Mouse (Mus musculus) CH12.LX (cell line): ENCODE results near the gene Mrpl44. TPM values are rescaled to one million over a fixed set of nuclear protein-coding genes. Genes with fewer than 3 reads are reported as not detected.

Experiments
- DNase-seq: peaks from one replicate; pipeline ENCODE4 v3.0.0-alpha.2; 2013; ENCODE audit errors: extremely low read depth
- H3K27ac ChIP-seq: 2 replicates; pipeline ENCODE4 v1.5.1; 2012; ENCODE audit warnings: low read depth, mild to moderate bottlenecking, control low read depth, moderate library complexity; ENCODE audit not compliant: insufficient read depth
- H3K27me3 ChIP-seq: replicated peaks from 2 replicates; pipeline ENCODE3; 2012; ENCODE audit warnings: inconsistent platforms
- H3K36me3 ChIP-seq, 2 experiments: replicated peaks in 1 of 2; 2 replicates each; pipeline versions ENCODE3 to v1.6.1; 2012; ENCODE audit warnings: inconsistent platforms in 1 of 2, low read length in 1 of 2, mild to moderate bottlenecking in 1 of 2, mixed read lengths in 1 of 2, moderate library complexity in 1 of 2; ENCODE audit not compliant: control insufficient read depth in 1 of 2, insufficient read depth in 1 of 2
- H3K4me1 ChIP-seq, 2 experiments: 2 replicates each; pipeline ENCODE4 v1.6.1; 2012; ENCODE audit warnings: inconsistent platforms in 1 of 2, moderate library complexity in 1 of 2; ENCODE audit not compliant: insufficient read depth in 2 of 2, control insufficient read depth in 1 of 2
- H3K4me2 ChIP-seq: 2 replicates; pipeline ENCODE4 v1.6.1; 2012; ENCODE audit warnings: low read depth, mild to moderate bottlenecking, control low read depth; ENCODE audit not compliant: poor library complexity, insufficient read depth, severe bottlenecking
- H3K4me3 ChIP-seq, 3 experiments: fragments of 150-350 bp in 1 of 3; sonication (generic) in 1 of 3; replicated peaks in 1 of 3; 2 replicates each; pipeline versions ENCODE3 to v1.5.1; 2011 to 2012; ENCODE audit warnings: low read depth in 2 of 3, low read length in 2 of 3, mild to moderate bottlenecking in 2 of 3, moderate library complexity in 2 of 3, control low read depth in 1 of 3, improper control_type of control experiment in 1 of 3, inconsistent platforms in 1 of 3, mixed read lengths in 1 of 3; ENCODE audit not compliant: poor library complexity in 1 of 3
- H3K79me2 ChIP-seq: replicated peaks from 2 replicates; pipeline ENCODE4 v1.6.1; 2012; ENCODE audit warnings: mild to moderate bottlenecking, moderate library complexity; ENCODE audit not compliant: control insufficient read depth, poor library complexity, insufficient read depth, severe bottlenecking; ENCODE audit errors: extremely low read depth
- H3K9ac ChIP-seq: 2 replicates; pipeline ENCODE4 v1.6.1; 2012; ENCODE audit warnings: low read depth, mild to moderate bottlenecking, control low read depth, moderate library complexity; ENCODE audit not compliant: insufficient read depth
- H3K9me3 ChIP-seq: replicated peaks from 2 replicates; pipeline ENCODE3; 2012; ENCODE audit warnings: low read length, inconsistent platforms, mixed read lengths
- BHLHE40 ChIP-seq: IDR thresholded peaks from 2 replicates; pipeline ENCODE4 v1.6.1; 2011; ENCODE audit warnings: mild to moderate bottlenecking, low read depth, low read length, improper control_type of control experiment
- CHD1 ChIP-seq: IDR thresholded peaks from 2 replicates; pipeline ENCODE4 v1.6.1; 2012; ENCODE audit warnings: low read depth, low read length, improper control_type of control experiment, inconsistent platforms
- CHD2 ChIP-seq: IDR thresholded peaks from 2 replicates; pipeline ENCODE4 v1.6.1; 2011; ENCODE audit warnings: low read length, improper control_type of control experiment
- CTCF ChIP-seq, 2 experiments: IDR thresholded peaks in 1 of 2; conservative IDR thresholded peaks in 1 of 2; 2 replicates each; pipeline ENCODE4 v1.5.1; 2011 to 2012; ENCODE audit warnings: low read depth in 2 of 2, low read length in 2 of 2, improper control_type of control experiment in 1 of 2, inconsistent platforms in 1 of 2, mild to moderate bottlenecking in 1 of 2, moderate library complexity in 1 of 2
- E2F4 ChIP-seq: IDR thresholded peaks from 2 replicates; pipeline ENCODE4 v1.6.1; 2011; ENCODE audit warnings: low read depth, low read length, improper control_type of control experiment; ENCODE audit not compliant: insufficient replicate concordance
- EP300 ChIP-seq: IDR thresholded peaks from 2 replicates; pipeline ENCODE4 v1.6.1; 2011; ENCODE audit warnings: low read length, improper control_type of control experiment
- GABPA ChIP-seq: IDR thresholded peaks from 2 replicates; pipeline ENCODE4 v1.6.1; 2012; ENCODE audit warnings: low read depth, low read length, improper control_type of control experiment, inconsistent platforms; ENCODE audit not compliant: insufficient replicate concordance
- IRF4 ChIP-seq: IDR thresholded peaks from 2 replicates; pipeline ENCODE4 v1.6.1; 2014; ENCODE audit warnings: low read depth, mild to moderate bottlenecking, inconsistent platforms, low read length, improper control_type of control experiment
- JUN ChIP-seq: IDR thresholded peaks from 2 replicates; pipeline ENCODE4 v1.6.1; 2011; ENCODE audit warnings: low read depth, mild to moderate bottlenecking, low read length, improper control_type of control experiment, moderate library complexity; ENCODE audit not compliant: insufficient read depth
- JUND ChIP-seq: conservative IDR thresholded peaks from 2 replicates; pipeline ENCODE4 v1.6.1; 2011; ENCODE audit warnings: low read depth, low read length, improper control_type of control experiment
- MAX ChIP-seq: IDR thresholded peaks from 2 replicates; pipeline ENCODE4 v1.6.1; 2011; ENCODE audit warnings: low read length, improper control_type of control experiment
- MEF2A ChIP-seq: IDR thresholded peaks from 2 replicates; pipeline ENCODE4 v1.6.1; 2014; ENCODE audit warnings: low read depth, mild to moderate bottlenecking, inconsistent platforms, low read length, improper control_type of control experiment, borderline replicate concordance
- MXI1 ChIP-seq: IDR thresholded peaks from 2 replicates; pipeline ENCODE4 v1.6.1; 2011; ENCODE audit warnings: mild to moderate bottlenecking, low read depth, low read length, improper control_type of control experiment
- NELFE ChIP-seq: IDR thresholded peaks from 2 replicates; pipeline ENCODE4 v1.6.1; 2011; ENCODE audit warnings: low read depth, low read length, improper control_type of control experiment
- NRF1 ChIP-seq: IDR thresholded peaks from 2 replicates; pipeline ENCODE4 v1.6.1; 2014; ENCODE audit warnings: low read depth, mild to moderate bottlenecking, inconsistent platforms, low read length, improper control_type of control experiment, moderate library complexity
- PAX5 ChIP-seq: IDR thresholded peaks from 2 replicates; pipeline ENCODE4 v1.6.1; 2012; ENCODE audit warnings: low read length, inconsistent platforms, mixed read lengths
- POLR2A ChIP-seq: IDR thresholded peaks from 2 replicates; pipeline ENCODE4 v1.6.1; 2011; ENCODE audit warnings: low read depth, mild to moderate bottlenecking, improper control_type of control experiment, low read length
- POLR2AphosphoS2 ChIP-seq: IDR thresholded peaks from 2 replicates; pipeline ENCODE4 v1.6.1; 2011; ENCODE audit warnings: low read depth, low read length, improper control_type of control experiment
- TCF12 ChIP-seq: IDR thresholded peaks from 2 replicates; pipeline ENCODE4 v1.6.1; 2014; ENCODE audit warnings: low read depth, mild to moderate bottlenecking, inconsistent platforms, low read length, improper control_type of control experiment
- USF1 ChIP-seq: IDR thresholded peaks from 2 replicates; pipeline ENCODE4 v1.6.1; 2014; ENCODE audit warnings: low read depth, mild to moderate bottlenecking, inconsistent platforms, low read length, improper control_type of control experiment
- USF2 ChIP-seq: conservative IDR thresholded peaks from 2 replicates; pipeline ENCODE4 v1.6.1; 2011; ENCODE audit warnings: low read depth, low read length, improper control_type of control experiment
- ZC3H11A ChIP-seq: IDR thresholded peaks from 2 replicates; pipeline ENCODE4 v1.6.1; 2012; ENCODE audit warnings: low read depth, mild to moderate bottlenecking, inconsistent platforms, low read length, improper control_type of control experiment
- ZMIZ1 ChIP-seq: IDR thresholded peaks from 2 replicates; pipeline ENCODE4 v1.6.1; 2012; ENCODE audit warnings: low read depth, mild to moderate bottlenecking, inconsistent platforms, low read length, improper control_type of control experiment
- ZNF384 ChIP-seq: IDR thresholded peaks from 2 replicates; pipeline ENCODE4 v1.6.1; 2012; ENCODE audit warnings: low read depth, low read length, improper control_type of control experiment, inconsistent platforms
- dilution Hi-C: fragments of 300-500 bp; cut with MboI; formaldehyde crosslinking; loops from 2 replicates; pipeline ENCODE4 v1.14.3; 2020; ENCODE audit warnings: low sequenced_read_pairs; ENCODE audit not compliant: extremely low pct_unique_long_range_greater_than_20kb, extremely low pct_ligation_motif_present
- in situ Hi-C: fragments of 300-500 bp; cut with MboI; formaldehyde crosslinking; loops from 3 replicates; pipeline ENCODE4 v1.14.3; 2019; ENCODE audit warnings: low sequenced_read_pairs, low pct_ligation_motif_present, low pct_unique_long_range_greater_than_20kb, mixed read lengths
- polyA plus RNA-seq: library from polyadenylated mRNA; unstranded; fragments of >175 nt; gene quantifications from 2 replicates; pipeline ENCODE4 v1.2.1, GENCODE M21; 2012; ENCODE audit warnings: low read depth; ENCODE audit not compliant: insufficient read length
- total RNA-seq, 2 experiments: library from RNA; depleted of rRNA; stranded (reverse); fragments of 300-350 nt in 1 of 2; fragments of >200 nt in 1 of 2; gene quantifications; 2 replicates each; pipeline ENCODE4 v1.2.3; 2012 to 2014

Gene Mrpl44
- total and polyA plus RNA-seq, 3 experiments: 63.7 to 129 (median 84.3) TPM

- no peak overlapping the region for H3K9ac ChIP-seq
- peaks cover 0 to 13% of the 10 kb centered on the region in 2 experiments for H3K36me3 ChIP-seq
- no peaks in the 10 kb centered on the region for H3K9me3 ChIP-seq
- no peak overlapping the region for H3K4me3 ChIP-seq
- H3K27ac ChIP-seq: no peak overlapping the region
- no peaks in the 10 kb centered on the region for H3K79me2 ChIP-seq
- H3K4me2 ChIP-seq: no peak overlapping the region
- no peak for TF ChIP-seq NRF1
- TF ChIP-seq JUN: no peak
- TF ChIP-seq MEF2A: no peak
- TF ChIP-seq MAX: no peak
- TF ChIP-seq ZNF384: no peak
- no peak for TF ChIP-seq TCF12
- TF ChIP-seq PAX5: no peak
- TF ChIP-seq NELFE: no peak
- TF ChIP-seq ZC3H11A: no peak
- no peak for TF ChIP-seq USF1
- H3K27me3 ChIP-seq: no peaks in the 10 kb centered on the region
- dilution Hi-C loops (no loop called here), in situ Hi-C loops (no loop called here)
- DNase-seq: no peak
- no peaks in the 10 kb centered on the region for H3K4me1 ChIP-seq
These were observed 27.1 kb downstream of the Mrpl44 start for GRCm38 (mm10) chr1:79802858-79803427.

GRCm38 (mm10) chr1:79803614-79804013 lies 27.8 kb downstream of the Mrpl44 start:
- dilution Hi-C loops: no loop called here
- Histone ChIP-seq H3K4me2 (no peak overlapping the region), H3K27ac (no peak overlapping the region), H3K79me2 (no peaks in the 10 kb centered on the region), H3K9me3 (no peaks in the 10 kb centered on the region), H3K4me3 (no peak overlapping the region), H3K36me3 (peaks cover 0 to 13% of the 10 kb centered on the region in 2 experiments), H3K4me1 (no peaks in the 10 kb centered on the region), H3K27me3 (no peaks in the 10 kb centered on the region), H3K9ac (no peak overlapping the region)
- TF ChIP-seq E2F4 (no peak), JUND (no peak), USF2 (no peak), MXI1 (no peak), BHLHE40 (no peak), CTCF (conservative IDR thresholded peaks at IDR 0.05 in 1 of 2, IDR thresholded peaks at IDR 0.05 in 1 of 2; ENCODE audit: low read depth in 2 of 2, low read length in 2 of 2) (no peak), CHD2 (no peak), MEF2A (no peak), NRF1 (no peak), ZMIZ1 (no peak), GABPA (no peak), POLR2AphosphoS2 (no peak), POLR2A (no peak), CHD1 (no peak), IRF4 (no peak), MAX (no peak), EP300 (no peak)
- in situ Hi-C loops: no loop called here
- DNase-seq: no peak
